Mouse (Mus musculus) G1E (cell line): ENCODE measurements around the gene Tprgl.

Experiments used
- CTCF ChIP-seq: IDR thresholded peaks from 2 replicates; pipeline ENCODE4 v1.5.1; 2012; ENCODE audit warnings: low read depth, low read length, inconsistent platforms, mixed read lengths
- GATA1 ChIP-seq: IDR thresholded peaks from 2 replicates; pipeline ENCODE4 v1.6.1; 2012; ENCODE audit warnings: borderline replicate concordance, low read length, inconsistent platforms, mixed read lengths
- POLR2AphosphoS5 ChIP-seq: IDR thresholded peaks from 2 replicates; pipeline ENCODE4 v1.6.1; 2012; ENCODE audit warnings: low read depth, low read length, inconsistent platforms; ENCODE audit not compliant: insufficient replicate concordance
- TAL1 ChIP-seq: conservative IDR thresholded peaks from 2 replicates; pipeline ENCODE4 v1.6.1; 2012; ENCODE audit warnings: low read depth, low read length, inconsistent platforms, mixed read lengths

DNA sequence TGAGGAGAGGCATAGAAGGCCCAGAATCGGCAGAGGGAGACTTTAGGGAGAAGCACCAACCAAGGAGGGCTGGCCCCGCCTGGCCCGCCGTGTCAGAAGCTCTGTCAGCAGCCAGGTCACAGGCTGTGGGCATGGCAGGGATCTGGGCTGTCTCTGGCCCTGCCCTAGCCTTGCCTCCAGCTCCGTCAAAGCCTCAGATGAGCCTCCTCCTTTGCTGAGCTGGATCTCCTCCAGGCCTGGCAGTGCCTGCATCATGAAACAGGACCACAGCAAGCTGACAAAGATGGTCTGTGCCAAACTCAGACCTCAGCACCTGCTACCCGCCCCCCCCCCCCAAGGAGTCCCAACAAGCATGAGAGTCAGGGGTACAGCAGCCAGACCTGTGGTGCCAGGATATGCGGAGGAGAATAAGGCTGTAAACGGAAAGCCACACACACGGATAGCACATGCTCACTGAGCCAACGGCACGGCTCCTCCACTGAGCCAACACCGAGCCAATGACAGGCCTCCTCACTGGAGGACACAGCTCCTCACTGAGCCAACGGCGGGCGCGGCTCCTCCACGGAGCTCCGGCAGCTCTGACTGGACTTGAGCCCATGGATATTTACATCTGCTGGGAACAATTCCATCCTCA, 51.1 kb downstream of the Tprgl start:
- no peak for TF ChIP-seq CTCF
- TF ChIP-seq GATA1: no peak
- no peak for TF ChIP-seq TAL1
- TF ChIP-seq POLR2AphosphoS5: no peak
